Mouse (Mus musculus) kidney, adult 18-20 months (tissue): ENCODE measurements around the gene Rcc1l.
A peak's percentile ranks its signal among the peaks of the same experiment; 100 is the strongest.

Source experiments
- DNase-seq: peaks from one replicate; pipeline ENCODE4 v3.0.0; 2021

Rcc1l gene

GRCm38 (mm10) chr5:134114981-134115380, 61.6 kb downstream of the Rcc1l start:
- DNase-seq: no peak

- DNase-seq: no peak
Observed at GRCm38 (mm10) chr5:134105829-134106228, 70.7 kb downstream of the Rcc1l start.

- DNase-seq: no peak
Observed at GRCm38 (mm10) chr5:134102720-134103119, 73.9 kb downstream of the Rcc1l start.

- peak; percentile 70 for DNase-seq
Observed at GRCm38 (mm10) chr5:134101883-134102282, 74.7 kb downstream of the Rcc1l start.

GRCm38 (mm10) chr5:134101322-134101721, 75.3 kb downstream of the Rcc1l start:
- peak; percentile 30 for DNase-seq

GRCm38 (mm10) chr5:134100232-134100771, 76.3 kb downstream of the Rcc1l start:
- DNase-seq: no peak

- peak; percentile 93 for DNase-seq
Observed at GRCm38 (mm10) chr5:134099496-134100211, 76.9 kb downstream of the Rcc1l start, which contains the start of gene Castor2. TSS of gene Castor2 (plus strand) at chr5:134099711.

- peak; percentile 53 for DNase-seq
Observed at GRCm38 (mm10) chr5:134098976-134099375, 77.6 kb downstream of the Rcc1l start.

- DNase-seq: peak; percentile 52
Observed at GRCm38 (mm10) chr5:134098341-134098902, 78.2 kb downstream of the Rcc1l start.
